Mouse (Mus musculus) kidney, adult 2 months (tissue): ENCODE results near the gene Smarcc1. TPM values are rescaled to one million over a fixed set of nuclear protein-coding genes. Genes with fewer than 3 reads are reported as not detected.
"Not testable (repeated sequence)": the region's sequence is repeated elsewhere in the genome, so short reads cannot be mapped to it uniquely, and the experiment has no call there.

Experiments used
- DNase-seq: peaks from one replicate; pipeline ENCODE4 v3.0.0; 2021
- H3K27ac ChIP-seq: fragments of 200-500 bp; 2 replicates; pipeline ENCODE4 v1.5.1; 2012; ENCODE audit warnings: low read depth, low read length, control low read depth, inconsistent platforms; ENCODE audit not compliant: insufficient read depth
- H3K27me3 ChIP-seq: fragments of 200-500 bp; replicated peaks from 2 replicates; pipeline ENCODE4 v1.6.1; 2012; ENCODE audit warnings: mild to moderate bottlenecking, moderate library complexity, low read length, inconsistent platforms; ENCODE audit not compliant: control insufficient read depth, insufficient read depth
- H3K36me3 ChIP-seq: fragments of 200-500 bp; 2 replicates; pipeline ENCODE4 v1.6.1; 2012; ENCODE audit warnings: mild to moderate bottlenecking, moderate library complexity, low read length, inconsistent platforms; ENCODE audit not compliant: control insufficient read depth, insufficient read depth
- H3K4me1 ChIP-seq: fragments of 200-500 bp; 2 replicates; pipeline ENCODE4 v1.6.1; 2011; ENCODE audit warnings: low read length; ENCODE audit not compliant: control insufficient read depth, insufficient read depth
- H3K4me3 ChIP-seq: fragments of 200-500 bp; 2 replicates; pipeline ENCODE4 v1.5.1; 2011; ENCODE audit warnings: mild to moderate bottlenecking, low read depth, low read length, control low read depth; ENCODE audit not compliant: insufficient read depth
- CTCF ChIP-seq: fragments of 200-500 bp; conservative IDR thresholded peaks from 2 replicates; pipeline ENCODE4 v1.5.1; 2011; ENCODE audit warnings: low read depth, mild to moderate bottlenecking, control low read depth, low read length, moderate library complexity, mixed read lengths; ENCODE audit not compliant: insufficient read depth, insufficient read length
- POLR2A ChIP-seq: fragments of 200-500 bp; IDR thresholded peaks from one replicate; pipeline ENCODE4 v1.6.1; 2011; ENCODE audit warnings: low read depth, low read length, control low read depth
- WGBS: fragments of 180-500 bp; shearing (Covaris S2); methylation state at CpG from one replicate; pipeline ENCODE4 v1.1.7; 2018; 5-methylcytosine and 5-hydroxymethylcytosine counted together
- polyA plus RNA-seq: library from polyadenylated mRNA; depleted of rRNA; stranded (reverse); fragments of >200 nt; gene quantifications from 2 replicates; pipeline ENCODE4 v1.2.3, GENCODE M21; 2012

The Smarcc1 gene
- polyA plus RNA-seq, 1 experiment: 12.0 TPM

- Histone ChIP-seq H3K4me1 (peaks cover 7% of the 10 kb centered on the region; the same call in 1 of the 2 replicates), H3K27ac (peak overlapping the region; percentile 84), H3K36me3 (peaks cover 5% of the 10 kb centered on the region), H3K27me3 (no peaks in the 10 kb centered on the region), H3K4me3 (peak overlapping the region; percentile 100)
- TF ChIP-seq CTCF: no peak
- TF ChIP-seq POLR2A: no peak
- 5% methylated on average over 10 of the region's 10 CpGs for WGBS
- DNase-seq: no peak
Observed at GRCm38 (mm10) chr9:110116353-110116976, 1.0 kb upstream of the Smarcc1 start.

GRCm38 (mm10) chr9:110117779-110118139 lies 251 bp downstream of the Smarcc1 start, which contains the start of gene Dhx30:
TSS of gene Dhx30 (minus strand) at chr9:110117830.
- H3K27ac ChIP-seq: peak within 1 kb of the TSS; percentile 99
- WGBS: 2% methylated on average over 17 of the region's 17 CpGs

GRCm38 (mm10) chr9:110118249-110118648 lies 741 bp downstream of the Smarcc1 start:
- H3K36me3 ChIP-seq: no peaks in the 10 kb centered on the region
- peaks cover 7% of the 10 kb centered on the region; the same call in 1 of the 2 replicates for H3K4me1 ChIP-seq
- 33% methylated on average over 1 of the region's 1 CpGs for WGBS
- peak overlapping the region; percentile 100 for H3K4me3 ChIP-seq
- DNase-seq: no peak
- H3K27me3 ChIP-seq: no peaks in the 10 kb centered on the region
- TF ChIP-seq POLR2A: no peak
- no peak overlapping the region for H3K27ac ChIP-seq

More at GRCm38 (mm10) chr9:110117779-110118139, 251 bp downstream of the Smarcc1 start, which contains the start of gene Dhx30:
- TF ChIP-seq CTCF: no peak
- no peak for TF ChIP-seq POLR2A
- H3K27me3 ChIP-seq: no peaks in the 10 kb centered on the region
- no peak for DNase-seq
- H3K4me1 ChIP-seq: peaks cover 7% of the 10 kb centered on the region; the same call in 1 of the 2 replicates
- H3K4me3 ChIP-seq: peak within 1 kb of the TSS; percentile 100
- H3K36me3 ChIP-seq: peaks cover under 1% of the 10 kb centered on the region

GRCm38 (mm10) chr9:110121424-110121823 lies 3.9 kb downstream of the Smarcc1 start:
- no peak for DNase-seq
- no peaks in the 10 kb centered on the region for H3K27me3 ChIP-seq
- WGBS: 66% methylated on average over 4 of the region's 4 CpGs
- TF ChIP-seq POLR2A (no peak), CTCF (no peak)
- no peak overlapping the region for H3K4me3 ChIP-seq
- H3K36me3 ChIP-seq: no peaks in the 10 kb centered on the region
- no peak overlapping the region for H3K27ac ChIP-seq
- peaks cover 6% of the 10 kb centered on the region; the same call in 1 of the 2 replicates for H3K4me1 ChIP-seq

GRCm38 (mm10) chr9:110123322-110123721 lies 5.8 kb downstream of the Smarcc1 start:
- Histone ChIP-seq H3K27ac (no peak overlapping the region), H3K4me3 (no peak overlapping the region), H3K27me3 (no peaks in the 10 kb centered on the region), H3K4me1 (peaks cover under 1% of the 10 kb centered on the region; the same call in 1 of the 2 replicates), H3K36me3 (no peaks in the 10 kb centered on the region)
- TF ChIP-seq CTCF (no peak), POLR2A (no peak)
- no peak for DNase-seq
- 85% methylated on average over 2 of the region's 2 CpGs for WGBS

GRCm38 (mm10) chr9:110124008-110124540 lies 6.6 kb downstream of the Smarcc1 start:
- H3K27me3 ChIP-seq, H3K36me3 ChIP-seq, DNase-seq, H3K4me3 ChIP-seq, H3K27ac ChIP-seq, H3K4me1 ChIP-seq: not testable (repeated sequence)
- WGBS: 46% methylated on average over 2 of the region's 2 CpGs

GRCm38 (mm10) chr9:110130896-110131524 lies 13.5 kb downstream of the Smarcc1 start:
- no peak for DNase-seq
- Histone ChIP-seq H3K27me3 (no peaks in the 10 kb centered on the region), H3K4me3 (peak overlapping the region; percentile 80), H3K4me1 (peaks cover 2% of the 10 kb centered on the region; the same call in 1 of the 2 replicates), H3K27ac (peak overlapping the region; percentile 80), H3K36me3 (no peaks in the 10 kb centered on the region)
- TF ChIP-seq POLR2A: no peak
- no peak for TF ChIP-seq CTCF
- WGBS: 14% methylated on average over 10 of the region's 10 CpGs
